Mouse (Mus musculus) heart, embryonic 12.5 days (tissue): Measurements from ENCODE around the gene Tle4. TPM values are rescaled to one million over a fixed set of nuclear protein-coding genes. Genes with fewer than 3 reads are reported as not detected.
"Not testable (repeated sequence)": the region's sequence is repeated elsewhere in the genome, so short reads cannot be mapped to it uniquely, and the experiment has no call there.

Source experiments
- ATAC-seq: fragments of 200-750 bp; cut with Nextera tagmentation; 2 replicates; pipeline ENCODE4 v1.8.0; 2017; ENCODE audit warnings: moderate TSS enrichment, moderate library complexity; ENCODE audit not compliant: insufficient number of reproducible peaks, low FRiP score
- H3K27ac ChIP-seq: fragments of 300-500 bp; sonication (generic); 2 replicates; pipeline ENCODE4 v1.5.1; 2016; ENCODE audit warnings: mild to moderate bottlenecking, moderate library complexity; ENCODE audit not compliant: poor library complexity, severe bottlenecking
- H3K27me3 ChIP-seq: fragments of 300-500 bp; sonication (generic); replicated peaks from 2 replicates; pipeline ENCODE4 v1.6.1; 2016; ENCODE audit warnings: mild to moderate bottlenecking, moderate library complexity
- H3K36me3 ChIP-seq: fragments of 300-500 bp; sonication (generic); 2 replicates; pipeline ENCODE4 v1.6.1; 2016; ENCODE audit warnings: mild to moderate bottlenecking, moderate library complexity
- H3K4me1 ChIP-seq: fragments of 300-500 bp; sonication (generic); replicated peaks from 2 replicates; pipeline ENCODE4 v1.6.1; 2016; ENCODE audit warnings: mild to moderate bottlenecking
- H3K4me2 ChIP-seq: fragments of 300-500 bp; sonication (generic); 2 replicates; pipeline ENCODE4 v1.6.1; 2016; ENCODE audit warnings: mild to moderate bottlenecking, moderate library complexity
- H3K4me3 ChIP-seq: fragments of 300-500 bp; sonication (generic); 2 replicates; pipeline ENCODE4 v1.5.1; 2016; ENCODE audit warnings: mild to moderate bottlenecking
- H3K9ac ChIP-seq: fragments of 300-500 bp; sonication (generic); 2 replicates; pipeline ENCODE4 v1.6.1; 2016; ENCODE audit warnings: mild to moderate bottlenecking, moderate library complexity
- H3K9me3 ChIP-seq: fragments of 300-500 bp; sonication (generic); replicated peaks from 2 replicates; pipeline ENCODE4 v1.6.1; 2016; ENCODE audit warnings: mild to moderate bottlenecking, moderate library complexity
- WGBS: fragments of 180-500 bp; shearing (Covaris S2); methylation state at CpG from one replicate; pipeline ENCODE4 v1.1.7; 2016; 5-methylcytosine and 5-hydroxymethylcytosine counted together
- polyA plus RNA-seq: library from polyadenylated mRNA; unstranded; fragments of >200 nt; fragmentation: Nextera tagmentation; extraction: Ambion mirVana; gene quantifications from 2 replicates; pipeline ENCODE4 v1.2.1, GENCODE M21; 2016

Tle4 gene
- 10.9 and 11.9 TPM in 2 replicates for polyA plus RNA-seq

DNA sequence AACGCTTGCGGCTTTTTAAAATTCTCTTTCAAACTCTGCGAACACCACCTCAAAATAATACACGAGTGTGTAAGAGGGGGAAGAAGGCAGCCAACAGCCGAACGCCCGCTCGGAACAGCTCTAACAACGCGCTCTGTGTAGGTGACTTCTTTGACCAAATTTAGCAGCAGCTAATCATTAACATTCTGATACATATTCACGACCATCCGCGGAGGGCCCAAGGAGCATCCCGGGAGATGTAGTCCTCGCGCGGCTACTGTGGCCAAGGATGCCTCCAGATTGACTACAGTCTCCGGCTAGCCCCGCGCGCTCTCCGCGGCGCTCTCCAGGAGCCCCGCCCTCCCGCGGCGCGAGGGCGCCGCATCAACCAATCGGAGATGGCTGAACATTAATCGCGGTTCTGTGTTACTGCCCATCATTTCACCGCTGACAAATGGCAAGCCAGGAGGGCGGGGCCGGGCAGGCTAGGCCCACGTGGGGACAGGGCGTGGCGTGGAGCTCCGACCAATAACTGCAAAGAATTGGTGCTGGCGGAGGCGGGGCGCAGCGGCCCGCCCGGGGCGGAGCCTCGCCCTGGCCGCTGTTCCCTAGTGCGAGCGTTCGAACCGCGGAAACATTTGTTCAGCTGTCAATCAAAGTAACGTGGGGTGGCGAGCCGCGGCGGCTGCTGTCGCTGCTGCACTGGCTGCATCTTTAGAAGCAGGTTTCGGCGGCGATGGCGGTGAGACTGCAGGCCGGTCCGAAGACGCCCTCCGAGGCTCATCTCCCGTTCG lies at the start of gene Tle4:
Tle4 (minus strand) TSS at position 135 of the 773 bp plus-strand sequence.
- Histone ChIP-seq H3K4me3 (peak within 1 kb of the TSS; percentile 99), H3K4me1 (peaks cover 13% of the 10 kb centered on the region), H3K9ac (peak within 1 kb of the TSS; percentile 98), H3K36me3 (no peaks in the 10 kb centered on the region), H3K27ac (peak within 1 kb of the TSS; percentile 98), H3K4me2 (peak within 1 kb of the TSS; percentile 91), H3K9me3 (no peaks in the 10 kb centered on the region), H3K27me3 (no peaks in the 10 kb centered on the region)
- peak; percentile 98 for ATAC-seq
- under 1% methylated on average over 70 of the region's 71 CpGs for WGBS

DNA sequence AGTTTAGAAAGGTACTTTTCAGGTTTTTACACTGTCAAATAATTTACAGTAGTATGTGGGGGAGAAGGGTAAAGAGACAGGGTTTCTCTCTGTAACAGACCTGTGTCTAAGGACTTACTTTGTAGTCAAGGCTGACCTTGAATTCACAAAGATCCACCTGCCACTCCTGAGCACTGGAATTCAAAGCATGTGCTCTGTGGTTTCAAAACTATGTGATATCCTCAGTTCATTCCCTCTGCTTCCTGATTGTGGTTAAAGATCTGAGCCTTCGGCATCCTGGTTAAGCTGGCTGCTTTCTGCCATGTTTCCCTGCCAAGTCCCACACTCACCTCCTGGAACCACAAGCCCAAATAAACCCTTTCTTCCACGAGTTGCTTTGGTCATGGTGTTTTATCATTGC lies 47.8 kb upstream of the Tle4 start:
- H3K4me1 ChIP-seq = no peaks in the 10 kb centered on the region
- H3K4me3 ChIP-seq = no peak overlapping the region
- no peaks in the 10 kb centered on the region for H3K9me3 ChIP-seq
- no peak overlapping the region for H3K9ac ChIP-seq
- WGBS = 58% methylated on average over 2 of the region's 2 CpGs
- H3K27ac ChIP-seq = no peak overlapping the region
- H3K36me3 ChIP-seq = no peaks in the 10 kb centered on the region
- no peaks in the 10 kb centered on the region for H3K27me3 ChIP-seq
- H3K4me2 ChIP-seq = no peak overlapping the region
- no peak for ATAC-seq

DNA sequence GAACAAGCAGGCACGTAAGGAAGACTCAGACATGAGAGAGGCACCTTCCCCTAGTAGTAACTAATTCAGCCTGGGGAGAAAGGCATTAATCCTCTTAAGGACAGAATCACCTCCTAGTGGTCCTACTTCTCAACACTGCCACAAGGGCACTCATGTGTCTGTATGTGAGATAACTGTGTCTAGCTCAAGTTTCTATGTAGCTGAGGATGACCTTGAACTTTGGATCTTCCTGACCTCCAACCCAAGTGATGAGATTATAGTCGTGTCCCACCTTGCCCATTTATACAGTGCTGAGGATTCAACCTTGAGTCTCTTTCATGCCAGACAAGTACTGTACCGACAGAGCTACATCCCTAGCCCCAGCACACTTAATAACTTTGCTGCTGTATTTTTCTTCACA lies 46.9 kb upstream of the Tle4 start:
- H3K4me3 ChIP-seq = no peak overlapping the region
- WGBS = 69% methylated on average over 3 of the region's 3 CpGs
- no peak for ATAC-seq
- H3K9ac ChIP-seq = no peak overlapping the region
- H3K4me2 ChIP-seq = no peak overlapping the region
- no peaks in the 10 kb centered on the region for H3K36me3 ChIP-seq
- no peaks in the 10 kb centered on the region for H3K9me3 ChIP-seq
- H3K4me1 ChIP-seq = no peaks in the 10 kb centered on the region
- H3K27me3 ChIP-seq = no peaks in the 10 kb centered on the region
- H3K27ac ChIP-seq = no peak overlapping the region

DNA sequence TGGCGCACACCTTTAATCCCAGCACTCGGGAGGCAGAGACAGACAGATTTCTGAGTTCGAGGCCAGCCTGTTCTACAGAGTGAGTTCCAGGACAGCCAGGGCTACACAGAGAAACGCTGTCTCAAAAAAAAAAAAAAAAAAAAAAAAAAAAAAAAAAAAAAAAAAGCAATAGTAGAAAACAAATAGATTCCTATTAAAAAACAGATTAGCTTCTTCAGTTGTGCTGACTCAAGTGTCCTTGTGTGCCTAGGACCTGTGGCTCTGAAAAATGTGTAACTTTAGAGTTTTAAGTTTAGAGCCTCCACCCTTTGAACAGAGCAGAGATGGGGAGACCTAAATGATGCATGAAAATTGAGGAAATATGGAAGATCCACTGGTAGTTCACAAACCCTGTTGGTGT lies 45.2 kb upstream of the Tle4 start:
- H3K36me3 ChIP-seq, H3K4me2 ChIP-seq, H3K4me1 ChIP-seq, H3K27ac ChIP-seq, ATAC-seq, H3K9me3 ChIP-seq, H3K9ac ChIP-seq, H3K27me3 ChIP-seq, H3K4me3 ChIP-seq: not testable (repeated sequence)
- WGBS = 80% methylated on average over 4 of the region's 4 CpGs

DNA sequence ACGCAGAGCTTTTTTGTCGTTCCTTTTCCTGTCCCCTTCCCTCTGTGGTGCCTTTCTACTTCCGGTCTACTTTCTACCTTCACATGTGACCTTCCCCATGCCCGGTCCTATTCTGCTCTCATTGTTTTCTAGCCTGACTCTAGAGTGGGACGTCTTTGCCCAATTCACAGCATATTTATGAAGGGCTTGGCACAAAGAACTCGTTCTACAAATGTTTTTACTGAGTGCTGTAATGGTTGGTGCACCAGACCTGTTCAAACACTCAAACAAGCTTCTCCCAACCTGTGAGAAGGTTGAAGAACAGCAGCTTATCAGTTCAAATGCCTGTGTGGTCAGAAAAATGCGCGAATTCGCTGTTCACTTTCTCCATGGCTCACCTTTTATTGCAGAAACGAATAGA lies 44.8 kb upstream of the Tle4 start:
- Histone ChIP-seq H3K4me3 (no peak overlapping the region), H3K4me2 (no peak overlapping the region), H3K9me3 (no peaks in the 10 kb centered on the region), H3K9ac (no peak overlapping the region), H3K27ac (no peak overlapping the region), H3K27me3 (no peaks in the 10 kb centered on the region), H3K36me3 (no peaks in the 10 kb centered on the region), H3K4me1 (no peaks in the 10 kb centered on the region)
- WGBS = 79% methylated on average over 10 of the region's 10 CpGs
- ATAC-seq = no peak

DNA sequence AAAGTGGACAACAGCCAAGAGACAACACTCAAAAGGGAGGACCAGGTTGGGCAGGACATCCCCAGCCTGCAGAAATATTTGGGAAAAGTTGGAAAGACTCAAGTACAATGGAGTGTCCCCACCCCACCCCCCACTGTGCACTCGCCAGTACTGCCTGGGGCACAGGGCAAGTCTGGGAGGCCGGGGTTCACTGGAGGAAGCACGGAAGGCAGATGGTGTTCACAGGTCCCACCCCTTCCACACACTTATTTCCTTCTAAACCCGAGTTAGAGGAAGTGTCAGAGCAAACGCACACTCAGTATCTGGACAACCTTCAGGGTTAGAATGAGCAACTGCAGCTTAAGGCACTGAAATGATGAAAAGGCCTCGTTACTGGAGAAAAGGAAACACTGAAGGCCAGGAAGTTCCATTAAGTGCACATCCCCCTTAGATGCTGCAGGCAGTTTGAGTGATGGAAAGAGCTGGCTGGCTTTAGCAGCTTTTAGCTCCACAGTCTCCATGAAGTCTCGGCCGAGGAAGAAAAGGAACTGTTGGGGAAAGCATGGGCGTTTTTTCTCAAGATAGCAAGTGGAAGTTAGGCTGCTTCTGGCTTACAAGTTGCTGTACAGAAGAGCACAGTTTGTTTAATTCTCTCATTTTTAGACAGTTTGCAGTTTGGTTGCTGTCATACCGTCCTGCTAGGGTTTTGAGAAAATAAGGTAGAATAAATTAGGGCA lies 37.5 kb upstream of the Tle4 start:
- H3K36me3 ChIP-seq = no peaks in the 10 kb centered on the region
- H3K4me3 ChIP-seq = no peak overlapping the region
- peak overlapping the region; percentile 7; the same call in 1 of the 2 replicates for H3K4me2 ChIP-seq
- H3K27ac ChIP-seq = no peak overlapping the region
- 28% methylated on average over 10 of the region's 10 CpGs for WGBS
- 0 out of 2 replicates have a peak, but pooled peaks cover 3% of the 10 kb centered on the region for H3K9me3 ChIP-seq
- no peaks in the 10 kb centered on the region for H3K27me3 ChIP-seq
- H3K4me1 ChIP-seq = 0 out of 2 replicates have a peak, but pooled peaks cover 4% of the 10 kb centered on the region
- no peak overlapping the region for H3K9ac ChIP-seq
- ATAC-seq = no peak

DNA sequence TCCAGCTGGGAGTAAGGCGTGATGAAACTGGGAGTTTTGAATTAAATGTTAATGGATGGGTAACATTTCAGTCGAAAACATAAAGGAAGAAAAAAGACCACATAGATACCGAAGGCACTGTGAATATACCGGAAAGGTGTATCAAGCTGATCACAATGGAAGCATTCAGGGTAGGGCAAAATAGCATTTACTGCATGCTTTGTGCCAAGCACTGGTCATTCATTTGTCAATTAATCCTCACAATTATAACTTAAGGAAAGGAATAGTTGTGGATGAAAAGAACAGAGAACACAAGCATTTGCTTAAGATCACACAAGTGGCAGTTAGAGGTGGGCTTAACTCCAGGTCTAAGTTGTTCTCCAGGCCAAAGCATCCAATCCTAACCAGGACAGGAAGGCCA lies 25.5 kb upstream of the Tle4 start:
- H3K36me3 ChIP-seq = no peaks in the 10 kb centered on the region
- H3K9ac ChIP-seq = no peak overlapping the region
- ATAC-seq = no peak
- no peak overlapping the region for H3K4me3 ChIP-seq
- WGBS = 78% methylated on average over 4 of the region's 4 CpGs
- H3K27me3 ChIP-seq = no peaks in the 10 kb centered on the region
- H3K27ac ChIP-seq = no peak overlapping the region
- no peaks in the 10 kb centered on the region for H3K4me1 ChIP-seq
- H3K4me2 ChIP-seq = no peak overlapping the region
- no peaks in the 10 kb centered on the region for H3K9me3 ChIP-seq

DNA sequence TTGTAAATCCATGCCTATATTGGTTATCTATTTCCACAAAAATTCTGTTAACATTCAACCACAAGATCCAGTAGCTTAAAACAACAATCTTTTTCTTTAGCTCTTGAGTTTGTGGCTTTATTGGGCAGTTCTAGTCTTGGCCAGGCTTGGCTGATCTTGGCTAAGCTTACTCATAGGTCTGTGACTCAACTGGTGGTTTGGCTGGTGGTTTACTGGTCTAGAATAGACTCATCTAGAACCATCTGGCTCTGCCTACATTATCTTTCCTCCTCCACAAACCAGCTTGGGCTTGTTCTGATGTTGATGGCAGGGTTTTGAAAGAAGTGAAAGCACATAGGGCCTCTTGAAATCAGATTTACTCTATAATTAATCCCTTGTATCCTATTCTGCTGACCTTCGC lies 22.7 kb upstream of the Tle4 start:
- no peak overlapping the region for H3K4me3 ChIP-seq
- H3K4me1 ChIP-seq = no peaks in the 10 kb centered on the region
- H3K9ac ChIP-seq = no peak overlapping the region
- no peaks in the 10 kb centered on the region for H3K36me3 ChIP-seq
- WGBS = 88% methylated on average over 1 of the region's 1 CpGs
- H3K4me2 ChIP-seq = no peak overlapping the region
- no peak for ATAC-seq
- H3K27ac ChIP-seq = no peak overlapping the region
- no peaks in the 10 kb centered on the region for H3K9me3 ChIP-seq
- no peaks in the 10 kb centered on the region for H3K27me3 ChIP-seq

DNA sequence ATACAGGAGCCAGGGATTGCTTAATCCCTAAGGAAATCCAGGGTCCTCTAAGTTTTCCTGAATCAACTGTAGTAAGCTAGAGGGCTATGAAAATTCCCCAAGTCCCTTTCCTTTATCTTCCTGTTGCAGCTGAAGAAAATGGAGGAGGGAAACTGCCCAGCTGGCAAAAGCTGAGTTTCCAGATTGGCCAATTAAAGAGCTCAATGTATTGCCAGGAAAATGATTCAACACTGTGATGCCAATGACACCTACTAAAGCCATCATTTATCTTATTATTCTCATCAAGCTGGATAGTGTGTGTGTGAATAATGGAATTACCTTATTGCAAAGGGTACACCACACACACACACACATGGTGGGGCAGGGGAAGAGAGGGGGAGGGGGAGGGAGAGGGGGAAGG lies 22.0 kb upstream of the Tle4 start:
- Histone ChIP-seq H3K4me3 (no peak overlapping the region), H3K9ac (no peak overlapping the region), H3K4me2 (no peak overlapping the region), H3K27me3 (no peaks in the 10 kb centered on the region), H3K36me3 (no peaks in the 10 kb centered on the region), H3K4me1 (no peaks in the 10 kb centered on the region), H3K27ac (no peak overlapping the region), H3K9me3 (no peaks in the 10 kb centered on the region)
- no peak for ATAC-seq

DNA sequence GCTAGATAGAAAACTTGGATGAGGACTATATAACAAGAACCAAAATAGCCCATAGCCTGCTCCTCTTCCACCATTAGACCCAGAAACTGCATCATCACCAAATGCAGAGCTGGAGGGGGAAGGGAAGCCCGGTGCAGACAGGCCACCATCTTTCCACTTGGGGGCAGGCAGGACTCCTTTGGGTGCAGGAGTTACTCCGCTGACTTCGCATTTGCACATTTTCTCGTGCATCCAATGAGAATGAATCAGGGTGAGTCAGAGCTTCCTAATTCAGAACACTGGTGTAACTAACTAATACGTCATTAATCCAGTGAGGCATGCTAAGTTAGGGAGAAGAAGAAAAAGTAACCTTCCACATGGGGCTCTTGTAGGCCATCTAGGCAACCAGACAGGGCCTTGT lies 17.0 kb upstream of the Tle4 start:
- Histone ChIP-seq H3K9ac (no peak overlapping the region), H3K27ac (no peak overlapping the region), H3K4me2 (no peak overlapping the region), H3K4me3 (no peak overlapping the region), H3K27me3 (no peaks in the 10 kb centered on the region), H3K4me1 (no peaks in the 10 kb centered on the region), H3K36me3 (no peaks in the 10 kb centered on the region), H3K9me3 (no peaks in the 10 kb centered on the region)
- no peak for ATAC-seq
- 68% methylated on average over 5 of the region's 5 CpGs for WGBS

DNA sequence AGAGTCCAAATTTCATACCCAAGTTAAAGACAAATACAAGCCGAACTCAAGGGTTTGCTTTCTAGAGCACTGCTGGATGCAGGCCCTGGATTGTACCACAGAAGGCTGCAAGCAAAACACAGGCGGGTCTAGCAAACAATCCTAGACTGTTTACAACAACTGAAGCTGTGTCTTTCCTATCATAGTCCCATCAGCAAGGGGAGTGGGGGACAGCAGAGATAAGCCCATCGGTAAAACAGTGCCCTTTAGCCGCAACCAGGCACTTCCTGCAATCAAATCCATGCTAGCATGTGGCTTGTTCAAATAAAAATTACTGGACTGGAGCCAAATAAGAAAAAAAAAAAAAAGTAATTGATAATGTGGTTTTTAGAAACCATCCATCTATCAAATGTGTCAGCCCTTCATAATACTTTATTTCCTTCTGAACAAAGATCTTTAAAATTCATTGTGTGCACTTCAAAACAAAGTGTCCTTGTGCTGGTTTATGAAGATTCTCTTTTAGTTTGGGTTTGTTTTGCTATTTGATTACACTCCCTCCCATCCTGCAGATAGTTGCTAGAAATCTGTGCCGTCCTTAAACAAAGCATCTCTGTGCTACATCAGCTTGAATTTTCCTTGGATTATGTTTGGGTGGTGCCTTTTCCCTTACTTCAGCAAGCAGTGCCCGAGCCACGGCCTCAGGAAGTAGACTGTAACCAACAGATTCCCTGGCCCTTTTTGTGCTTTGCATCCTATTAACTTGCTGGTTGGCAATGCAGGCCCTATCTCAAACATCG lies 12.9 kb upstream of the Tle4 start:
- H3K27ac ChIP-seq = no peak overlapping the region
- no peak overlapping the region for H3K9ac ChIP-seq
- no peak for ATAC-seq
- H3K4me2 ChIP-seq = no peak overlapping the region
- no peak overlapping the region for H3K4me3 ChIP-seq
- H3K9me3 ChIP-seq = no peaks in the 10 kb centered on the region
- H3K4me1 ChIP-seq = no peaks in the 10 kb centered on the region
- no peaks in the 10 kb centered on the region; the same call in 1 of the 2 replicates for H3K27me3 ChIP-seq
- WGBS = 38% methylated on average over 8 of the region's 8 CpGs
- H3K36me3 ChIP-seq = no peaks in the 10 kb centered on the region
